Mouse (Mus musculus): ENCODE results near the gene Gpr160.

DNA sequence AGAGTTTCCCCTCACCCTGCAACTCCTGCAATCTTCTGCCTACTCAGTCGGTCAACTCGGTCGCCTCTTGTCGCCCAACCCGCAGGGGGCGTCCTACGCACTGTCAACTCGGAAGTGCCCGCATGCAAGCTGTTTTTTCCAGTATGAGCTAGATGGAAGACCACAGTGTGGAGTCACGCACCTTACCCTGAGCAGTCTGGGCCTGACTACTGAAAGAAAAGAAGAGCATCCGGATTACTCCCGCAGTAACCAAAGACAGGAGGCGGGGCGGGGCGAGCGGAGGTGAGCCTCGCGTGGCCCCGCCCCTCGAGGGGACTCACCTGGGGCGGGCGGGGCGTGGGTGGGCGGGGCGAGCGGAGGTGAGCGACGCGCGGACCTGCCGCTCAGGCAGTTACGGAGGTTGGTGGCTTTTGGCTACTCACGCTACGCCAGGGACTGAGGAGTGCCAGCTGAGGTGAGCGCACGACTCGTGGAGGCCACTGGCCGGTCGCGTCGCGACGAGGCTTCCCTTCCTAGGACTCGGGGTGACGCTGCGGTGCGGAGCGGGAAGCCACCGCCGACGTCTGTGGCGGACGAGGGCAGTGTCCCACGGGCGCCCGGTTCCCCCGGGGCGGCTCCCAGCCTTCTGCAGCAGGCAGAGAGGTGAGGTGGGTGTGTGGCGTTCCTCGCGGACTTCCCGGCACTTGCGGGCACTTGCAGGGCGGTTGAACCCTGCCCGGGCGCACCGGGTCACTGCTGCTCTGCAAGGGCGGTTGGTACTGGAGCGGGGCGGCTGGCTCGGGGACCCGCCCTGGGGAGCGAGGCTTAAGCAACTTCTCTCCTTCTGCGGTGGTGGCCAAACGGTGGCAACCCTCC is at the start of gene Gpr160:
- TF ChIP-seq ZKSCAN1 (IDR thresholded peaks at IDR 0.05; ENCODE audit: borderline replicate concordance, low read depth, low read length) (no peak), USF1 (IDR thresholded peaks at IDR 0.05; ENCODE audit: low read depth, low read length) (no peak), CTCF (conservative IDR thresholded peaks at IDR 0.05 in 1 of 2, IDR thresholded peaks at IDR 0.05 in 1 of 2; ENCODE audit: low read depth in 2 of 2, low read length in 2 of 2) (peak; percentile 37 to 76; a peak in 3 of 4 replicates), MEF2A (IDR thresholded peaks at IDR 0.05; ENCODE audit: borderline replicate concordance, low read depth, low read length) (no peak), ZMIZ1 (IDR thresholded peaks at IDR 0.05; ENCODE audit: low read depth, low read length) (no peak), POLR2A (IDR thresholded peaks at IDR 0.05; ENCODE audit: low read depth, low read length) (no peak), TBP (conservative IDR thresholded peaks at IDR 0.05; ENCODE audit: low read depth, low read length) (no peak), HCFC1 (IDR thresholded peaks at IDR 0.05; ENCODE audit: low read depth, low read length) (no peak), MAX (IDR thresholded peaks at IDR 0.05; ENCODE audit: low read length) (peak; percentile 16; the same call in 1 of the 2 replicates)

All from CH12.LX (cell line).